Mouse (Mus musculus) ovary, postnatal 36 days (tissue): ENCODE measurements at regions not wholly inside any gene's neighbourhood (a gene's known extent, or its start where the extent isn't known, plus 50 kb on each side); places are given as distances from the start of the nearest gene placed in this dataset.
"Not testable (repeated sequence)": the region's sequence is repeated elsewhere in the genome, so short reads cannot be mapped to it uniquely, and the experiment has no call there.

Experiments
- DNase-seq: peaks from one replicate; pipeline ENCODE4 v3.0.0; 2022; ENCODE audit warnings: low spot score, mixed read lengths

GRCm38 (mm10) chrX:12296264-12297053 lies 136.3 kb upstream of the Bcor start:
- DNase-seq = no peak

- DNase-seq = no peak
Observed at GRCm38 (mm10) chrX:12298609-12299008, 138.5 kb upstream of the Bcor start.

- DNase-seq = no peak
Observed at GRCm38 (mm10) chrX:12299236-12299635, 139.1 kb upstream of the Bcor start.

GRCm38 (mm10) chrX:12304678-12305077 lies 144.5 kb upstream of the Bcor start:
- DNase-seq = no peak

- no peak for DNase-seq
Observed at GRCm38 (mm10) chrX:12306940-12307339, 146.8 kb upstream of the Bcor start.

- DNase-seq = no peak
Observed at GRCm38 (mm10) chrX:12312534-12312933, 152.4 kb upstream of the Bcor start.

- DNase-seq = no peak
Observed at GRCm38 (mm10) chrX:12315658-12316057, 155.5 kb upstream of the Bcor start.

- not testable (repeated sequence) for DNase-seq
Observed at GRCm38 (mm10) chrX:12317488-12317887, 157.3 kb upstream of the Bcor start.

- no peak for DNase-seq
Observed at GRCm38 (mm10) chrX:12318848-12319651, 158.9 kb upstream of the Bcor start.

- no peak for DNase-seq
Observed at GRCm38 (mm10) chrX:12322453-12322852, 162.3 kb upstream of the Bcor start.

GRCm38 (mm10) chrX:12323268-12323667 lies 163.1 kb upstream of the Bcor start:
- DNase-seq = no peak

- no peak for DNase-seq
Observed at GRCm38 (mm10) chrX:12323812-12324211, 163.7 kb upstream of the Bcor start.

GRCm38 (mm10) chrX:12327464-12327863 lies 167.3 kb upstream of the Bcor start:
- no peak for DNase-seq

- DNase-seq = no peak
Observed at GRCm38 (mm10) chrX:12340561-12340960, 180.4 kb upstream of the Bcor start.

GRCm38 (mm10) chrX:12341356-12341965 lies 181.3 kb upstream of the Bcor start:
- no peak for DNase-seq

- DNase-seq = no peak
Observed at GRCm38 (mm10) chrX:12344805-12345555, 184.8 kb upstream of the Bcor start.

- no peak for DNase-seq
Observed at GRCm38 (mm10) chrX:12346856-12347255, 186.7 kb upstream of the Bcor start.

GRCm38 (mm10) chrX:12348117-12348516 lies 188.0 kb upstream of the Bcor start:
- no peak for DNase-seq

- DNase-seq = no peak
Observed at GRCm38 (mm10) chrX:12354875-12355274, 194.7 kb upstream of the Bcor start.

GRCm38 (mm10) chrX:12358026-12358425 lies 197.9 kb upstream of the Bcor start:
- DNase-seq = no peak

- no peak for DNase-seq
Observed at GRCm38 (mm10) chrX:12365582-12366323, 205.6 kb upstream of the Bcor start.
